Mouse (Mus musculus) neutrophil, adult 5-6 weeks (primary cell): ENCODE measurements around the gene Chn2. TPM values are rescaled to one million over a fixed set of nuclear protein-coding genes. Genes with fewer than 3 reads are reported as not detected.
A peak's percentile ranks its signal among the peaks of the same experiment; 100 is the strongest.

Source experiments
- ATAC-seq: fragments of 151-379, 151-347 bp; 2 replicates; pipeline ENCODE4 v1.8.0; 2017; ENCODE audit warnings: mild to moderate bottlenecking, moderate TSS enrichment; ENCODE audit not compliant: insufficient number of reproducible peaks, poor library complexity, low FRiP score, severe bottlenecking; ENCODE audit errors: extremely low read depth
- total RNA-seq: library from RNA; stranded (forward); fragments of 200-1000 nt; gene quantifications from 2 replicates; pipeline ENCODE4 v1.2.3, GENCODE M21; 2017

The Chn2 gene
- total RNA-seq, 1 experiment from 2014 or later = 6.4 TPM

GRCm38 (mm10) chr6:54205471-54205870, 166.1 kb downstream of the Chn2 start:
- ATAC-seq = no peak

DNA sequence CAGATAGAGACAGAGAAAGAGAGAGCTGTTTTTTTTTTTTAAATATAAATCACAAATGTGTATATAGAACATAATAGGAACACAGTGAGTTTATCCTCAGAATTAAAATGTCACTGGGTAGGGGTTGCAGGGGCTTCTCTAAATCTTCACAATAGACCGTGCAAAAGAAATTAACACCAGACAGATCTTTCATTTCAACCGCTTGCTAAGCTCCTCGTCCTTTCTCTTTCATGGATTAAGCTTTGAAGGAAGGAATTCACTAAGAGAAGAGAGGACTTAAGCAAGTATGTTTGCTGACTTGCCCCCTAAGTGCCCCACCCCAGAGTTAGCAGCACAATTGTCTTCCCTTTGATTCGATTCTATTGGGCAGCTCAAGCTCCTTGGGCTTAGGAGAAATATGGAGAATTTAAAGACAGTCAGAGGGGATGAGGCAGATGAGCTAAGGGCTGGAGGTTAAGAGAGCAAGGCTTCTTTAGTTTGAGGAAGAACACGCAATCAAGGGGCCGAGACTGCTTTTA, 166.9 kb downstream of the Chn2 start:
- no peak for ATAC-seq

GRCm38 (mm10) chr6:54208786-54209185, 169.4 kb downstream of the Chn2 start:
- no peak for ATAC-seq

DNA sequence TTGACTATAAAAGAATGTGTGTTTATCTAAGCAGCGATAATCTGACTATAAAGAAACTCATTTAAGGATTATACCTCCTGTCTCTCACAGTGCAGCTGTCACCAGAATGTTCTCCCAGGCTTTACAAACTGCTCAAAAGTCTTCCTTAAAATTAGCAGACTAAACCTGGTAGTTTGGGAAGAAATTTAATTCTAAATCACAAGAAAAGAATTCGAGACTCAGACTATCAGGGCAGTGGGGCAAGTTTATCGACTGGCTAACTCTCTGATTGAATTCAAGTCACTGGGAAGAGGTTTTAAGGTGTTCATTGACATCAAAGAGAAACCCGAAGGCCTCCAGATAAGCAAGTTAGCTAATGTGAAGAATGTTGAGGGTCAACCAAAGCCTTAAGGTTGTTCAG, 171.6 kb downstream of the Chn2 start:
- no peak for ATAC-seq

DNA sequence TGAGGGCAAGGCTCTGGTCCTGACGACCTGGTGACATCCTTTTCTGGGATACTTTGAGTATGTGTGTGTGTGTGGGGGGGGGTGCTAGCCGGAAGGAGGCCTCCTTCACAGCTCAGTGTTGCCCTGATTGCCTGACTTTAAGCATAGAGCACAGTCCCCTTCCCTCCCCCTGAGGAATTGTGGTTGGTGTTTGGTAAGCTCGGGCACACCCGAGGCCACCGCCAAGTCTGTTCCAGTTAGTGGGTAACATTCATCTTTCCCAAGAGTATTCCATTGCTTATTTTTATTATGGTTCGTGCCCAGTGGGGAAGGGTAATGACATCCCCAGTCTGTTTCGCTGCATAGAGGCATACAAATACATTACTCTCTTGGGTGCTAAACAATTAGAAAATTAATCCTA, 172.6 kb downstream of the Chn2 start:
- ATAC-seq = no peak

- ATAC-seq = no peak
These were observed 174.4 kb downstream of the Chn2 start for GRCm38 (mm10) chr6:54213743-54214142.

GRCm38 (mm10) chr6:54215636-54216035, 176.3 kb downstream of the Chn2 start:
- no peak for ATAC-seq

- ATAC-seq = no peak
These were observed 177.2 kb downstream of the Chn2 start for GRCm38 (mm10) chr6:54216512-54216911.

GRCm38 (mm10) chr6:54220124-54220523, 180.8 kb downstream of the Chn2 start:
- ATAC-seq = no peak

GRCm38 (mm10) chr6:54223529-54223928, 184.2 kb downstream of the Chn2 start:
- no peak for ATAC-seq

- ATAC-seq = no peak
These were observed 185.0 kb downstream of the Chn2 start for GRCm38 (mm10) chr6:54224325-54224724.

DNA sequence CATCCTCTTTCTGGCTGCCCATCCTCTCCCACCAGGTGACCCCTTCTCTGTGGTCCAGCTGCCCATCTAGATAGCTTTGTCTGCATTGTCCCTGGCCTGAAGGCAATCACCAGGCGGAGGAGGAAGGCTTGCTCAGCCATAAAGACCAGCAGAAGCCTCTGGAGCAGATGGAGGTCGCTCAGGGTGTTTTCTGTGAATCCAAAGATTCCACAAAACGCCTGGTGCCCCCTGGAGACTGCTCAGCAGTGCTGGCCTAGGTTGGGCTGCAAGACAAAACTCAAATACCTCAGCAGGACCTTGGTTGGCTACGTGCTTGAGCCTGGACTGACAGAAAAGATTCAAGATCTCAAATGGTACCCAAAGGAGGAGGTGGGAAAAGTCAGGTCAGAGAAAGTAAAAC, 186.0 kb downstream of the Chn2 start:
- no peak for ATAC-seq

DNA sequence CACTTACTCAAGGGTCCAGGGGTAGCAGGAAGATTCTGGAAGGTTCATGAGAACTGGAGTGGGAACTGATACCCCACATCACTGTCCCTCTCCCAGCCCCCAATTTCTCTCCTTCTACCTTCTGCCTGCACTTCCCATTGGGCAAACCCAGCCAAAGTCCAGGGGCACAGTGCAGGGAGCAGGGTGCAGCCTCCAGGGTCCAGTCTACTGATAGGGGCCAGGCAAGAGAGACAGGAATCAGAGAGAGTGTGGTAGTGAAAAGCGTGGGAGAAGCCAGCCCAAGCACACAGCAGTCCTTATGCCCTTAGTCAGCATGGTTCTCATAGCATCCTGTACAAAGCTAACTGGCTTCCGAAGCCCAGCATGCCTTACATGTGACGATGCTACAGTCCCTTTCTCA, 187.7 kb downstream of the Chn2 start:
- no peak for ATAC-seq

GRCm38 (mm10) chr6:54228421-54228820, 189.1 kb downstream of the Chn2 start:
- ATAC-seq = no peak

DNA sequence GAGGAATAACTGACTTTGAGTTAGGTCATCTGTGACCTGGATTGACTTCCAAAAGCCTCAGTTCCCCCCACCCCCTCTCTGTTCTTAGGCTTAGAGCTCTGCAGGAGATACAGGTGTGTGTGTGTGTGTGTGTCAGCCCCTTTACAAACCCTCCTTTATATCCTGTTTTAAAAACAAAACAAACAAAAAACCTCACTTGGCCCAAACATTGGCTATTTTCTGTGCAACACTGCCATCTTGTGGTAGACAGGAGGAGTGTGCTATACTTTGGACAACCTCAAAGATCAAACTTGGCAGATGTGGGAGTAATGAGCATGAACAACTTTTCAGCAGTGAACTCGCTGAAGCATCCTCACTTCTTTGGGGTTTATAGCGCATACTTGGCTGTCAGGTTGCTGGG, 189.5 kb downstream of the Chn2 start:
- peak; percentile 36; the same call in 1 of the 2 replicates for ATAC-seq

GRCm38 (mm10) chr6:54231769-54232558, 192.6 kb downstream of the Chn2 start:
- no peak for ATAC-seq

DNA sequence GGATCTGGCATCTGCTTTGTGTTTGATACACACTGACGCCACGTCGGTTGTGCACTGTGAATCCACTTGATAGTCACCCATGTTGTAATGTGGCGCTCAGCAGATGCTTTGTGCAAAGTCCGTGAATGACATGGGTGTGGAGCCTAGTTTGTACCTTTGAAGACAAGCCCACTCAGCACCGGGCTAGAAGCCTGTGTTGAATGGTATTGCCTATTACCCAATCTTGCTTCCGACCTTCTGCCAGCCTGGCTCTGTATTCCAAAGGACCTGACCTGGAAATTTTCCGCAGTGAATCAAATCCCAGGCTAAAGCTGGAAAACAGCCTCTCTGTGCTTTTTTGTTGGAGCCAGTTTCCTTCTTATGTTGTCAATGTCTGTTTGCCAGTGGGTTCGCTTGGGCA, 197.1 kb downstream of the Chn2 start:
- ATAC-seq = no peak

DNA sequence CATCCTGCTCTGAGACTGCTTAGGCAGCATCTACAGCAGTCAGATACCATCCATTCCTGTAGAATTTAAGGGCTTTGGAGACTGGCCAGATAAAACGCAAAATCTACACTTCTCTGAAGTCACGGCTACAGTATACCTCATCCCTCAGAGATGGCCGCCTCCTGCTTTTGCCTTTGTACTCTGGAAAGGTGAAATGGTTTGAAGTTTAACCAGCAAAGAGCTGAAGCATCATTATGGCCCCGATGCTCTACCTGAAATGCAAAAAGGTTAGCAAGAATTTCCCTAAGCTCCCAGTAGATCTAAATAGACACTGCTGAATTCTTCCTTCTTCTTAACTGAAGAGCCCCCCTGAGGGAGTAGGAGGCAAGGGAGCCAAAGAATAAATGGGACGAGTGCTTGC, 202.4 kb downstream of the Chn2 start:
- ATAC-seq = no peak

DNA sequence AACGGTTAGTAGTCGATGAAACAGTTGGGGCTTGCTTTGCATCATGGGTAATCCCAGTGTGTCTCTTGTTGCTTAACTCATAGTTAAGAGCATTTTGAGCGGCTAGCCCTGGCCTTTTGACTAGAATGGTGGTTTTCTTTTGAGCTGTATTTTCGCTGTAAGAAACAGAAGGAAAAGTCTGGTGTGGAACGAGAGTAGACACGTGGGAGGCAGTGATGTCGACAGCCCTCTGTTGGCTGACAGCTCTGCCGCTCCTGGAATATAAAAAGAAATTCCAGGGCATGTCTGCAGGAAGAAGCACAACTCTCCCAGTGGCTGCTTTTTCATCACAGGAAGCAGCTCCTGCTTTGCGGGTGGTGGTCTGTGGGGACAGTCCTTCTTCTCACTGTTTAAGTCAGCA, 202.9 kb downstream of the Chn2 start:
- no peak for ATAC-seq

- no peak for ATAC-seq
These were observed 209.2 kb downstream of the Chn2 start for GRCm38 (mm10) chr6:54248354-54249252.
